Mouse (Mus musculus) CH12.LX (cell line): ENCODE measurements at regions not wholly inside any gene's neighbourhood (a gene's known extent, or its start where the extent isn't known, plus 50 kb on each side); places are given as distances from the start of the nearest gene placed in this dataset.

Experiments used
- DNase-seq: peaks from one replicate; pipeline ENCODE4 v3.0.0-alpha.2; 2013; ENCODE audit errors: extremely low read depth
- H3K27ac ChIP-seq: 2 replicates; pipeline ENCODE4 v1.5.1; 2012; ENCODE audit warnings: low read depth, mild to moderate bottlenecking, control low read depth, moderate library complexity; ENCODE audit not compliant: insufficient read depth
- H3K27me3 ChIP-seq: replicated peaks from 2 replicates; pipeline ENCODE3; 2012; ENCODE audit warnings: inconsistent platforms
- H3K36me3 ChIP-seq, 2 experiments: replicated peaks in 1 of 2; 2 replicates each; pipeline versions ENCODE3 to v1.6.1; 2012; ENCODE audit warnings: inconsistent platforms in 1 of 2, low read length in 1 of 2, mild to moderate bottlenecking in 1 of 2, mixed read lengths in 1 of 2, moderate library complexity in 1 of 2; ENCODE audit not compliant: control insufficient read depth in 1 of 2, insufficient read depth in 1 of 2
- H3K4me1 ChIP-seq, 2 experiments: 2 replicates each; pipeline ENCODE4 v1.6.1; 2012; ENCODE audit warnings: inconsistent platforms in 1 of 2, moderate library complexity in 1 of 2; ENCODE audit not compliant: insufficient read depth in 2 of 2, control insufficient read depth in 1 of 2
- H3K4me2 ChIP-seq: 2 replicates; pipeline ENCODE4 v1.6.1; 2012; ENCODE audit warnings: low read depth, mild to moderate bottlenecking, control low read depth; ENCODE audit not compliant: poor library complexity, insufficient read depth, severe bottlenecking
- H3K4me3 ChIP-seq, 3 experiments: fragments of 150-350 bp in 1 of 3; sonication (generic) in 1 of 3; replicated peaks in 1 of 3; 2 replicates each; pipeline versions ENCODE3 to v1.5.1; 2011 to 2012; ENCODE audit warnings: low read depth in 2 of 3, low read length in 2 of 3, mild to moderate bottlenecking in 2 of 3, moderate library complexity in 2 of 3, control low read depth in 1 of 3, improper control_type of control experiment in 1 of 3, inconsistent platforms in 1 of 3, mixed read lengths in 1 of 3; ENCODE audit not compliant: poor library complexity in 1 of 3
- H3K79me2 ChIP-seq: replicated peaks from 2 replicates; pipeline ENCODE4 v1.6.1; 2012; ENCODE audit warnings: mild to moderate bottlenecking, moderate library complexity; ENCODE audit not compliant: control insufficient read depth, poor library complexity, insufficient read depth, severe bottlenecking; ENCODE audit errors: extremely low read depth
- H3K9ac ChIP-seq: 2 replicates; pipeline ENCODE4 v1.6.1; 2012; ENCODE audit warnings: low read depth, mild to moderate bottlenecking, control low read depth, moderate library complexity; ENCODE audit not compliant: insufficient read depth
- H3K9me3 ChIP-seq: replicated peaks from 2 replicates; pipeline ENCODE3; 2012; ENCODE audit warnings: low read length, inconsistent platforms, mixed read lengths
- BHLHE40 ChIP-seq: IDR thresholded peaks from 2 replicates; pipeline ENCODE4 v1.6.1; 2011; ENCODE audit warnings: mild to moderate bottlenecking, low read depth, low read length, improper control_type of control experiment
- CTCF ChIP-seq, 2 experiments: IDR thresholded peaks in 1 of 2; conservative IDR thresholded peaks in 1 of 2; 2 replicates each; pipeline ENCODE4 v1.5.1; 2011 to 2012; ENCODE audit warnings: low read depth in 2 of 2, low read length in 2 of 2, improper control_type of control experiment in 1 of 2, inconsistent platforms in 1 of 2, mild to moderate bottlenecking in 1 of 2, moderate library complexity in 1 of 2
- ELF1 ChIP-seq: IDR thresholded peaks from 2 replicates; pipeline ENCODE4 v1.6.1; 2014; ENCODE audit warnings: low read depth, mild to moderate bottlenecking, inconsistent platforms, low read length, improper control_type of control experiment
- ETS1 ChIP-seq: conservative IDR thresholded peaks from 2 replicates; pipeline ENCODE4 v1.6.1; 2012; ENCODE audit warnings: low read depth, mild to moderate bottlenecking, inconsistent platforms, low read length, improper control_type of control experiment, moderate library complexity
- HCFC1 ChIP-seq: IDR thresholded peaks from 2 replicates; pipeline ENCODE4 v1.6.1; 2012; ENCODE audit warnings: low read depth, mild to moderate bottlenecking, inconsistent platforms, low read length, improper control_type of control experiment
- JUN ChIP-seq: IDR thresholded peaks from 2 replicates; pipeline ENCODE4 v1.6.1; 2011; ENCODE audit warnings: low read depth, mild to moderate bottlenecking, low read length, improper control_type of control experiment, moderate library complexity; ENCODE audit not compliant: insufficient read depth
- JUND ChIP-seq: conservative IDR thresholded peaks from 2 replicates; pipeline ENCODE4 v1.6.1; 2011; ENCODE audit warnings: low read depth, low read length, improper control_type of control experiment
- KAT2A ChIP-seq: IDR thresholded peaks from 2 replicates; pipeline ENCODE4 v1.6.1; 2012; ENCODE audit warnings: low read length, improper control_type of control experiment, inconsistent platforms; ENCODE audit not compliant: insufficient replicate concordance
- MAX ChIP-seq: IDR thresholded peaks from 2 replicates; pipeline ENCODE4 v1.6.1; 2011; ENCODE audit warnings: low read length, improper control_type of control experiment
- MEF2A ChIP-seq: IDR thresholded peaks from 2 replicates; pipeline ENCODE4 v1.6.1; 2014; ENCODE audit warnings: low read depth, mild to moderate bottlenecking, inconsistent platforms, low read length, improper control_type of control experiment, borderline replicate concordance
- MXI1 ChIP-seq: IDR thresholded peaks from 2 replicates; pipeline ENCODE4 v1.6.1; 2011; ENCODE audit warnings: mild to moderate bottlenecking, low read depth, low read length, improper control_type of control experiment
- NELFE ChIP-seq: IDR thresholded peaks from 2 replicates; pipeline ENCODE4 v1.6.1; 2011; ENCODE audit warnings: low read depth, low read length, improper control_type of control experiment
- NRF1 ChIP-seq: IDR thresholded peaks from 2 replicates; pipeline ENCODE4 v1.6.1; 2014; ENCODE audit warnings: low read depth, mild to moderate bottlenecking, inconsistent platforms, low read length, improper control_type of control experiment, moderate library complexity
- PAX5 ChIP-seq: IDR thresholded peaks from 2 replicates; pipeline ENCODE4 v1.6.1; 2012; ENCODE audit warnings: low read length, inconsistent platforms, mixed read lengths
- POLR2A ChIP-seq: IDR thresholded peaks from 2 replicates; pipeline ENCODE4 v1.6.1; 2011; ENCODE audit warnings: low read depth, mild to moderate bottlenecking, improper control_type of control experiment, low read length
- POLR2AphosphoS2 ChIP-seq: IDR thresholded peaks from 2 replicates; pipeline ENCODE4 v1.6.1; 2011; ENCODE audit warnings: low read depth, low read length, improper control_type of control experiment
- RAD21 ChIP-seq: IDR thresholded peaks from 2 replicates; pipeline ENCODE4 v1.6.1; 2011; ENCODE audit warnings: low read depth, mild to moderate bottlenecking, low read length, improper control_type of control experiment, moderate library complexity
- RCOR1 ChIP-seq: conservative IDR thresholded peaks from 2 replicates; pipeline ENCODE4 v1.6.1; 2012; ENCODE audit warnings: low read depth, mild to moderate bottlenecking, inconsistent platforms, low read length, improper control_type of control experiment
- TBP ChIP-seq: conservative IDR thresholded peaks from 2 replicates; pipeline ENCODE4 v1.6.1; 2011; ENCODE audit warnings: low read depth, low read length, improper control_type of control experiment
- TCF12 ChIP-seq: IDR thresholded peaks from 2 replicates; pipeline ENCODE4 v1.6.1; 2014; ENCODE audit warnings: low read depth, mild to moderate bottlenecking, inconsistent platforms, low read length, improper control_type of control experiment
- USF2 ChIP-seq: conservative IDR thresholded peaks from 2 replicates; pipeline ENCODE4 v1.6.1; 2011; ENCODE audit warnings: low read depth, low read length, improper control_type of control experiment
- ZKSCAN1 ChIP-seq: IDR thresholded peaks from 2 replicates; pipeline ENCODE4 v1.6.1; 2012; ENCODE audit warnings: low read depth, inconsistent platforms, low read length, improper control_type of control experiment, borderline replicate concordance
- ZMIZ1 ChIP-seq: IDR thresholded peaks from 2 replicates; pipeline ENCODE4 v1.6.1; 2012; ENCODE audit warnings: low read depth, mild to moderate bottlenecking, inconsistent platforms, low read length, improper control_type of control experiment
- ZNF384 ChIP-seq: IDR thresholded peaks from 2 replicates; pipeline ENCODE4 v1.6.1; 2012; ENCODE audit warnings: low read depth, low read length, improper control_type of control experiment, inconsistent platforms
- dilution Hi-C: fragments of 300-500 bp; cut with MboI; formaldehyde crosslinking; loops from 2 replicates; pipeline ENCODE4 v1.14.3; 2020; ENCODE audit warnings: low sequenced_read_pairs; ENCODE audit not compliant: extremely low pct_unique_long_range_greater_than_20kb, extremely low pct_ligation_motif_present
- in situ Hi-C: fragments of 300-500 bp; cut with MboI; formaldehyde crosslinking; loops from 3 replicates; pipeline ENCODE4 v1.14.3; 2019; ENCODE audit warnings: low sequenced_read_pairs, low pct_ligation_motif_present, low pct_unique_long_range_greater_than_20kb, mixed read lengths

DNA sequence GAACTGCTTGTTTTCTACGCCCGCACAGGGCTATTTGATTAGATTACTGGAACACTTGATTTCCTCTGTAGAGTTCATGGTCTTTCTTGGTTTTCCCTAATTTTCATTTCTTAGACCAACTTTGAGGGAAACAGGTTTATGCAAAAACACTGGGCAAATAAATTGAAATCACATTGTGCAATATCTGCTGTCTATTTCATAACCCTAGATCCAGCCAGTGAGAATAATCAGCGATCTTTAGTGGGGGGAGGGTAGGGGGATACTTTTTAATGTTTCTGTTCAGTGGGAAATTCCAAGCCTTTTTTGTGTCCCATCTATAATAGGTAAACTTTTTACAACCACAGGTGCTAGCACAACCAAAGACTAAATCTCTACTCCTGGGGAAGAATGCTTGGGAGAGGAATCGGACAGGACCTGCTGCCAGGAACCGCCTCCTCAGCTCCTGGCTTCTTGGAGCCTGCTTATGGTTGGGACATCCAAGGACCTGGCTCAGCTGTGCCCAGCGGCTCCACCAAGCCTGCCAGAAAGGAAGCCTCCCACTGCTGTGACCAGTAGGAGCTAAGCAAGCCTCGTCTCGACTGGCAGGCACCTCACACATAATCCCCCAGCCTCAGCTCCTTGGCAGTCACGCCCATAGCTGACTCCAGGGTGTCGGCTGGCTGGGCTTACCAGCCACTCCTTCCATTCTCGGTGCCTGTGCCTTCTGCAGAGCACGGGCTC, 80.8 kb upstream of the Irs2 start:
- no peak for TF ChIP-seq BHLHE40
- TF ChIP-seq ZMIZ1: no peak
- TF ChIP-seq POLR2AphosphoS2: no peak
- no peak for TF ChIP-seq RCOR1
- TF ChIP-seq MAX: no peak
- TF ChIP-seq ZKSCAN1: no peak
- H3K4me2 ChIP-seq: no peak overlapping the region
- H3K9ac ChIP-seq: no peak overlapping the region
- dilution Hi-C loops (no loop called here), in situ Hi-C loops (no loop called here)
- no peak overlapping the region for H3K27ac ChIP-seq
- H3K9me3 ChIP-seq: no peaks in the 10 kb centered on the region
- no peak overlapping the region for H3K4me3 ChIP-seq
- no peak for DNase-seq
- H3K4me1 ChIP-seq: no peaks in the 10 kb centered on the region
- H3K27me3 ChIP-seq: no peaks in the 10 kb centered on the region
- no peaks in the 10 kb centered on the region for H3K79me2 ChIP-seq
- H3K36me3 ChIP-seq: no peaks in the 10 kb centered on the region

- dilution Hi-C loops: no loop called here
- Histone ChIP-seq H3K36me3 (no peaks in the 10 kb centered on the region), H3K4me1 (no peaks in the 10 kb centered on the region)
These were observed 77.0 kb upstream of the Irs2 start for GRCm38 (mm10) chr8:11085244-11085643.

DNA sequence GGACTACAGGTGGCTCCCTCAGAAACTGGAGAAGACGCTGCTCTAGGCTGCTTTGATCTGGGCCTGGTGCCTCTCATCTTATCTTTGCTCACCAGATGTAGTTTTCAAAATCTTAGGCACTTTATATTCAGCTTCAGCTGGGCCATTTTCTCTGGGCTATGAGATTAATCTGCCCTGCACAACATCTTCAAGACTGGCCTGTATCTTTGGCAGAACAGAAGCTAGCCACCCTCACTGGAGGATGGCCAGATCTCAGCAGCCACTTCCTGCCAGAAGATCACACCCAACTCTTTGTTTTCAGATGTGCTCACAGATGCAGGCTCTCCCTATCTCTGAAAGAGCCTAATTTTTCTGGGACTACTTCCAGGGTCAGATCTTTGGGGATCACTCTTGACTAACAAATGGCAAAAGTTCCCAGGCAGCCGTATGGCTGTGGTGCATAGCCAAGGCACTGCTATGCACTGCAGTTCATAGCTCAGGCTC, 75.8 kb upstream of the Irs2 start:
- no peak for TF ChIP-seq NELFE
- TF ChIP-seq CTCF (conservative IDR thresholded peaks at IDR 0.05 in 1 of 2, IDR thresholded peaks at IDR 0.05 in 1 of 2; ENCODE audit: low read depth in 2 of 2, low read length in 2 of 2): no peak
- TF ChIP-seq POLR2A: no peak
- no peak for TF ChIP-seq TCF12
- no peak for TF ChIP-seq MAX
- Histone ChIP-seq H3K9ac (no peak overlapping the region), H3K4me2 (no peak overlapping the region), H3K79me2 (no peaks in the 10 kb centered on the region), H3K4me3 (no peak overlapping the region), H3K27ac (no peak overlapping the region), H3K36me3 (no peaks in the 10 kb centered on the region), H3K27me3 (no peaks in the 10 kb centered on the region), H3K9me3 (no peaks in the 10 kb centered on the region), H3K4me1 (no peaks in the 10 kb centered on the region)
- no peak for DNase-seq
- dilution Hi-C loops (no loop called here), in situ Hi-C loops (no loop called here)

More at GRCm38 (mm10) chr8:11085244-11085643, 77.0 kb upstream of the Irs2 start:
- TF ChIP-seq ETS1: no peak
- TF ChIP-seq ELF1: no peak
- no peak for TF ChIP-seq JUND
- no peak for TF ChIP-seq POLR2AphosphoS2
- no peak for TF ChIP-seq JUN
- no peak for TF ChIP-seq RAD21
- TF ChIP-seq HCFC1: no peak
- no peak for TF ChIP-seq ZNF384
- no peak for TF ChIP-seq USF2
- TF ChIP-seq MXI1: no peak
- TF ChIP-seq NELFE: no peak
- TF ChIP-seq KAT2A: no peak
- TF ChIP-seq NRF1: no peak
- TF ChIP-seq MEF2A: no peak
- no peak for TF ChIP-seq RCOR1
- TF ChIP-seq PAX5: no peak
- TF ChIP-seq TBP: no peak
- TF ChIP-seq, all 38 proteins: peak for 0
- Histone ChIP-seq H3K27me3 (no peaks in the 10 kb centered on the region), H3K9me3 (no peaks in the 10 kb centered on the region), H3K27ac (no peak overlapping the region), H3K9ac (no peak overlapping the region), H3K4me2 (no peak overlapping the region), H3K4me3 (no peak overlapping the region), H3K79me2 (no peaks in the 10 kb centered on the region)
- in situ Hi-C loops: no loop called here
- DNase-seq: no peak
